Mouse (Mus musculus): Measurements from ENCODE around the gene Dact3.

DNA sequence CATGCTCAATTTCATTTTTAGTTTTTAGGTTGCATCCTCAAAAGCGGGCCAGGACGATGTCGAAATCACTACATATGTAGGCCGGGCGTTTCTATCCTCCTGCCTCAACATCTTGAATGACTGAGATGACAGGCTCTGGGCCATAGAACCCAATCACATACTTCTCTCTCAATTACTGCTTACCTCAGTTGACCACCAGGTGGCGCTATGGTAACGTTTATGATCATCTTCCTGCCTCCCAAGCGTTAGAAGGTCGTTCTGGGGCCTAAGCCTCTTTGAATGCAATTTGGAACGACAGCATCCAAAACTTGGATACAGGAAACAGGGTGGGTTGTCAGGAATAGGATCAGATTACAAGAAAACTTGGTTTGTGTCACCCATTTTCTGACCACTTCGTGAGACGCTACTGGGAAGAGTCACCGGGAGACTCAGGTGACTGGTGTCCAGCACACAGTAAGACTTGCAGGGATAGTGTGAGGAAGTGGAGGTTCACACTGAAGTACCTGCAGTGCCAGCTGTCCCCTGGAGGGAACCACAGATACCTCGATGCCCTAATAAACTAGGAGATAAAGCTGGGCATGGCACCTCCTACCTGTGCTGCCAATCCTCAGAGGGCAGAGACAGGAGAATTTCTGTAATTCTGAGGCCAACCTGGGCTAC lies 57.0 kb downstream of the Dact3 start:
- TF ChIP-seq CTCF (IDR thresholded peaks at IDR 0.05; ENCODE audit: control insufficient read depth, insufficient read depth, insufficient read length) (peak; percentile 12), MAX (IDR thresholded peaks at IDR 0.05) (no peak)

Data from C2C12 (cell line).